Mouse (Mus musculus) myocyte (in vitro differentiated cells): ENCODE results near the gene Caskin2. TPM values are rescaled to one million over a fixed set of nuclear protein-coding genes. Genes with fewer than 3 reads are reported as not detected.

Source experiments
- H3K27me3 ChIP-seq: one replicate; pipeline ENCODE4 v1.6.1; 2011; ENCODE audit not compliant: control insufficient read depth, insufficient read depth, insufficient read length
- H3K36me3 ChIP-seq: one replicate; pipeline ENCODE4 v1.6.1; 2011; ENCODE audit not compliant: control insufficient read depth, insufficient read depth
- H3K4me2 ChIP-seq: one replicate; pipeline ENCODE4 v1.6.1; 2011; ENCODE audit warnings: low read depth, control low read depth
- H3K4me3 ChIP-seq: one replicate; pipeline ENCODE4 v1.5.1; 2011; ENCODE audit warnings: mild to moderate bottlenecking, control low read depth, moderate library complexity
- H3K79me2 ChIP-seq: one replicate; pipeline ENCODE4 v1.6.1; 2011; ENCODE audit not compliant: control insufficient read depth, insufficient read depth
- H3ac ChIP-seq: one replicate; pipeline ENCODE4 v1.6.1; 2011; ENCODE audit not compliant: control insufficient read depth, insufficient read length
- CEBPB ChIP-seq: IDR thresholded peaks from 2 replicates; pipeline ENCODE4 v1.6.1; 2011; ENCODE audit warnings: mild to moderate bottlenecking, moderate library complexity; ENCODE audit not compliant: poor library complexity, insufficient read depth, severe bottlenecking
- E2F4 ChIP-seq: IDR thresholded peaks from one replicate; pipeline ENCODE4 v1.6.1; 2011; ENCODE audit warnings: mild to moderate bottlenecking, control low read depth, moderate library complexity; ENCODE audit not compliant: insufficient read depth
- MAX ChIP-seq: IDR thresholded peaks from one replicate; pipeline ENCODE4 v1.6.1; 2011; ENCODE audit warnings: low read depth, mild to moderate bottlenecking, control low read depth
- MYOD1 ChIP-seq, 3 experiments: IDR thresholded peaks; one replicate each; pipeline ENCODE4 v1.6.1; 2011; ENCODE audit warnings: control low read depth in 2 of 3, low read depth in 2 of 3, mild to moderate bottlenecking in 2 of 3, moderate library complexity in 1 of 3; ENCODE audit not compliant: insufficient read length in 2 of 3, control insufficient read depth in 1 of 3
- MYOG ChIP-seq, 3 experiments: IDR thresholded peaks; one replicate each; pipeline ENCODE4 v1.6.1; 2011; ENCODE audit warnings: control low read depth in 2 of 3, low read depth in 2 of 3, mild to moderate bottlenecking in 2 of 3; ENCODE audit not compliant: insufficient read length in 2 of 3, control insufficient read depth in 1 of 3, insufficient read depth in 1 of 3
- POLR2A ChIP-seq: IDR thresholded peaks from one replicate; pipeline ENCODE4 v1.6.1; 2011; ENCODE audit warnings: low read depth, mild to moderate bottlenecking, control low read depth, moderate library complexity; ENCODE audit not compliant: insufficient read length
- POLR2AphosphoS2 ChIP-seq: IDR thresholded peaks from one replicate; pipeline ENCODE4 v1.6.1; 2011; ENCODE audit warnings: low read depth, control low read depth; ENCODE audit not compliant: insufficient read length
- REST ChIP-seq: IDR thresholded peaks from one replicate; pipeline ENCODE4 v1.6.1; 2011; ENCODE audit warnings: mild to moderate bottlenecking, control low read depth, moderate library complexity; ENCODE audit not compliant: insufficient read depth, insufficient read length
- SRF ChIP-seq: IDR thresholded peaks from one replicate; pipeline ENCODE4 v1.6.1; 2011; ENCODE audit warnings: low read depth; ENCODE audit not compliant: control insufficient read depth, insufficient read length
- TCF12 ChIP-seq: IDR thresholded peaks from one replicate; pipeline ENCODE4 v1.6.1; 2011; ENCODE audit warnings: mild to moderate bottlenecking, control low read depth; ENCODE audit not compliant: poor library complexity, insufficient read depth, severe bottlenecking
- TCF3 ChIP-seq: IDR thresholded peaks from one replicate; pipeline ENCODE4 v1.6.1; 2011; ENCODE audit warnings: low read depth, control low read depth; ENCODE audit not compliant: insufficient read length
- USF1 ChIP-seq: IDR thresholded peaks from one replicate; pipeline ENCODE4 v1.6.1; 2011; ENCODE audit warnings: low read depth, mild to moderate bottlenecking, control low read depth, moderate library complexity
- polyA plus RNA-seq: library from polyadenylated mRNA; unstranded; fragments of >200 nt; fragmentation: generic; extraction: Trizol; gene quantifications from one replicate; pipeline ENCODE4 v1.2.1, GENCODE M21; 2012; ENCODE audit warnings: missing spikeins

Caskin2 gene
- polyA plus RNA-seq, 1 experiment, result 8.0 TPM

GRCm38 (mm10) chr11:115854674-115855073 is 41.2 kb upstream of the Caskin2 start:
- Histone ChIP-seq H3K36me3 (no peaks in the 10 kb centered on the region), H3K27me3 (peaks cover 76% of the 10 kb centered on the region), H3K4me2 (no peak overlapping the region), H3ac (no peak overlapping the region), H3K79me2 (no peaks in the 10 kb centered on the region), H3K4me3 (no peak overlapping the region)
- no peak for TF ChIP-seq POLR2AphosphoS2
- no peak for TF ChIP-seq POLR2A
- no peak for TF ChIP-seq REST
- no peak for TF ChIP-seq SRF
- no peak for TF ChIP-seq E2F4
- no peak for TF ChIP-seq USF1
- no peak for TF ChIP-seq MAX
- TF ChIP-seq TCF3, result no peak
- TF ChIP-seq MYOG (IDR thresholded peaks at IDR 0.05; ENCODE audit: control insufficient read depth in 1 of 3, insufficient read depth in 1 of 3, insufficient read length in 2 of 3, low read depth in 2 of 3), result no peak
- TF ChIP-seq TCF12, result no peak
- no peak for TF ChIP-seq MYOD1 (IDR thresholded peaks at IDR 0.05; ENCODE audit: control insufficient read depth in 1 of 3, insufficient read length in 2 of 3, low read depth in 2 of 3)
- no peak for TF ChIP-seq CEBPB

- Histone ChIP-seq H3K4me3 (no peak overlapping the region), H3ac (no peak overlapping the region), H3K27me3 (peaks cover 78% of the 10 kb centered on the region), H3K4me2 (no peak overlapping the region), H3K36me3 (no peaks in the 10 kb centered on the region), H3K79me2 (no peaks in the 10 kb centered on the region)
- TF ChIP-seq MYOG (IDR thresholded peaks at IDR 0.05; ENCODE audit: control insufficient read depth in 1 of 3, insufficient read depth in 1 of 3, insufficient read length in 2 of 3, low read depth in 2 of 3), result no peak
Measured at GRCm38 (mm10) chr11:115845819-115846218, 32.4 kb upstream of the Caskin2 start.

- Histone ChIP-seq H3ac (no peak overlapping the region), H3K36me3 (no peaks in the 10 kb centered on the region), H3K4me2 (no peak overlapping the region), H3K4me3 (no peak overlapping the region), H3K27me3 (peaks cover 71% of the 10 kb centered on the region), H3K79me2 (no peaks in the 10 kb centered on the region)
- TF ChIP-seq TCF3, result no peak
- no peak for TF ChIP-seq MAX
Measured at GRCm38 (mm10) chr11:115844240-115844639, 30.8 kb upstream of the Caskin2 start.

- no peak overlapping the region for H3K4me2 ChIP-seq
- peaks cover 67% of the 10 kb centered on the region for H3K27me3 ChIP-seq
- H3K79me2 ChIP-seq, result no peaks in the 10 kb centered on the region
- H3ac ChIP-seq, result no peak overlapping the region
- no peaks in the 10 kb centered on the region for H3K36me3 ChIP-seq
- no peak overlapping the region for H3K4me3 ChIP-seq
- TF ChIP-seq POLR2A (no peak), REST (no peak), CEBPB (no peak), SRF (no peak), MAX (no peak), MYOG (IDR thresholded peaks at IDR 0.05; ENCODE audit: control insufficient read depth in 1 of 3, insufficient read depth in 1 of 3, insufficient read length in 2 of 3, low read depth in 2 of 3) (no peak), USF1 (no peak), POLR2AphosphoS2 (no peak), MYOD1 (IDR thresholded peaks at IDR 0.05; ENCODE audit: control insufficient read depth in 1 of 3, insufficient read length in 2 of 3, low read depth in 2 of 3) (no peak), TCF12 (no peak)
Measured at GRCm38 (mm10) chr11:115843891-115844239, 30.4 kb upstream of the Caskin2 start.

GRCm38 (mm10) chr11:115843141-115843890 is 29.9 kb upstream of the Caskin2 start:
- H3ac ChIP-seq, result no peak overlapping the region
- H3K27me3 ChIP-seq, result peaks cover 66% of the 10 kb centered on the region
- no peak overlapping the region for H3K4me3 ChIP-seq
- H3K4me2 ChIP-seq, result no peak overlapping the region
- H3K36me3 ChIP-seq, result no peaks in the 10 kb centered on the region
- no peak for TF ChIP-seq MYOD1 (IDR thresholded peaks at IDR 0.05; ENCODE audit: control insufficient read depth in 1 of 3, insufficient read length in 2 of 3, low read depth in 2 of 3)
- no peaks in the 10 kb centered on the region for H3K79me2 ChIP-seq
